Mouse (Mus musculus) intestine, postnatal 0 days (tissue): ENCODE results near the gene Anxa3. TPM values are rescaled to one million over a fixed set of nuclear protein-coding genes. Genes with fewer than 3 reads are reported as not detected.

Experiments
- ATAC-seq: fragments of 200-750 bp; cut with Nextera tagmentation; 2 replicates; pipeline ENCODE4 v1.8.0; 2017; ENCODE audit warnings: mild to moderate bottlenecking, moderate TSS enrichment, moderate library complexity
- H3K27ac ChIP-seq: fragments of 300-500 bp; sonication (generic); 2 replicates; pipeline ENCODE4 v1.5.1; 2014; ENCODE audit warnings: mild to moderate bottlenecking, low read depth, low read length, moderate library complexity
- H3K27me3 ChIP-seq: fragments of 300-500 bp; sonication (generic); replicated peaks from 2 replicates; pipeline ENCODE4 v1.6.1; 2014; ENCODE audit warnings: low read length, mixed read lengths; ENCODE audit not compliant: control insufficient read depth, insufficient read depth
- H3K36me3 ChIP-seq: fragments of 300-500 bp; sonication (generic); 2 replicates; pipeline ENCODE4 v1.6.1; 2014; ENCODE audit warnings: mild to moderate bottlenecking, moderate library complexity; ENCODE audit not compliant: control insufficient read depth, insufficient read depth
- H3K4me1 ChIP-seq: fragments of 300-500 bp; sonication (generic); replicated peaks from 2 replicates; pipeline ENCODE4 v1.6.1; 2014; ENCODE audit warnings: antibody characterized with exemption, low read length, mixed read lengths; ENCODE audit not compliant: control insufficient read depth, insufficient read depth
- H3K4me2 ChIP-seq: fragments of 300-500 bp; sonication (generic); replicated peaks from 2 replicates; pipeline ENCODE4 v1.6.1; 2014; ENCODE audit warnings: low read depth, mild to moderate bottlenecking, moderate library complexity
- H3K4me3 ChIP-seq: fragments of 300-500 bp; sonication (generic); 2 replicates; pipeline ENCODE4 v1.5.1; 2014; ENCODE audit warnings: low read depth, low read length
- H3K9ac ChIP-seq: fragments of 300-500 bp; sonication (generic); 2 replicates; pipeline ENCODE4 v1.6.1; 2014; ENCODE audit warnings: mild to moderate bottlenecking, low read depth, low read length
- H3K9me3 ChIP-seq: fragments of 300-500 bp; sonication (generic); 2 replicates; pipeline ENCODE4 v1.6.1; 2016; ENCODE audit warnings: mixed run types; ENCODE audit not compliant: control insufficient read depth
- CTCF ChIP-seq: sonication (generic); IDR thresholded peaks from 2 replicates; pipeline ENCODE4 v1.5.1; 2016; ENCODE audit warnings: low read depth, mild to moderate bottlenecking, control low read depth, antibody characterized with exemption, moderate library complexity
- WGBS: fragments of 180-500 bp; shearing (Covaris S2); extraction: QIAGEN DNeasy Blood & Tissue Kit; methylation state at CpG from one replicate; pipeline ENCODE4 v1.1.7; 2014; 5-methylcytosine and 5-hydroxymethylcytosine counted together
- polyA plus RNA-seq: library from polyadenylated mRNA; unstranded; fragments of >200 nt; fragmentation: Nextera tagmentation; extraction: Ambion mirVana; gene quantifications from 2 replicates; pipeline ENCODE4 v1.2.1, GENCODE M21; 2015

Anxa3 gene
- polyA plus RNA-seq, 1 experiment from 2014 or later: 32.1 TPM

DNA sequence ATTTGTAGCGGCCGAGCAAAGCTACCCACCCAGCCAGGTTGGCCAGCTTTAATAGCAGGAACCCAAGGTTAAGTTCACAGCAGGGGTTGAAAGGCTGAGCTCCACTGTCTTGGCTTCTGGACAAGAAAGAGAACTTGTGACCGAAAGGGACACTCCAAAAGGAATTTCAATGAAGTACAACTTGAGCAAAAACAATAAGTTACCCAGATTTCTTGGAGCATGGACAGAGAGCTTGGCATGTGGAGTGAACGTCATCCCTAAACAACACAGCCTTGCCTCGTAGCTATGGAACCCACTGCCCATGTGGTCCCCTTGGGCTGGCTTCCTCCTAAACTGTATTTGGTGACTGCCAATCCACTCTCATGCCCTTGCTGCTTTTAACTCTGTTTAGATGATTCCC is 97.2 kb downstream of the Anxa3 start:
- Histone ChIP-seq H3K4me3 (no peak overlapping the region), H3K36me3 (no peaks in the 10 kb centered on the region), H3K4me1 (no peaks in the 10 kb centered on the region), H3K9ac (no peak overlapping the region), H3K9me3 (no peaks in the 10 kb centered on the region), H3K27me3 (no peaks in the 10 kb centered on the region), H3K27ac (no peak overlapping the region), H3K4me2 (no peak overlapping the region)
- WGBS: 78% methylated on average over 5 of the region's 5 CpGs
- no peak for TF ChIP-seq CTCF
- ATAC-seq: no peak

Other genes starting within 250 kb of the Anxa3 start
- gene Bmp2k, start 204.3 kb downstream of the Anxa3 start, polyA plus RNA-seq: 21.2 and 23.8 TPM in 2 replicates